Mouse (Mus musculus) inflammation-experienced regulatory T-cells, adult 6 months (primary cell): ENCODE data around the gene Cend1. TPM values are rescaled to one million over a fixed set of nuclear protein-coding genes. Genes with fewer than 3 reads are reported as not detected.

Experiments used
- ATAC-seq: one replicate; pipeline ENCODE4 v1.8.0; 2017
- polyA plus RNA-seq, 3 experiments: library from polyadenylated mRNA; unstranded; fragments of 100-300 nt; shearing (Covaris generic); gene quantifications; one replicate each; pipeline ENCODE4 v1.2.1; 2017

Cend1 gene
- polyA plus RNA-seq, 3 experiments from 2014 or later, result 1.7 TPM; not detected in 2

GRCm38 (mm10) chr7:141390326-141391259 lies 38.7 kb downstream of the Cend1 start:
- ATAC-seq, result no peak

GRCm38 (mm10) chr7:141388487-141389109 lies 40.7 kb downstream of the Cend1 start:
- no peak for ATAC-seq

- no peak for ATAC-seq
Observed at GRCm38 (mm10) chr7:141387807-141388486, 41.3 kb downstream of the Cend1 start.

GRCm38 (mm10) chr7:141381068-141381835 lies 48.0 kb downstream of the Cend1 start:
- ATAC-seq, result no peak

GRCm38 (mm10) chr7:141379584-141379983 lies 49.7 kb downstream of the Cend1 start:
- ATAC-seq, result no peak

Other genes with a start within 250 kb of the Cend1 start
- gene Hras, start 235.5 kb downstream of the Cend1 start, polyA plus RNA-seq, result 1 to 10 TPM; 1.5 to 6.2 (median 4.6) TPM
- 1 to 10 TPM; 1.3 to 2.2 (median 1.7) TPM for gene Lrrc56, start 235.3 kb downstream of the Cend1 start, polyA plus RNA-seq
- gene Lmntd2, start 215.4 kb downstream of the Cend1 start, polyA plus RNA-seq, result 10 to 100 TPM in 1 of 3 experiments, 1 to 10 TPM in 2; 4.6 to 11.3 (median 8.5) TPM
- 10 to 100 TPM in 2 of 3 experiments, 1 to 10 TPM in 1; 9.2 to 15.0 (median 13.7) TPM for gene Rassf7, start 213.6 kb downstream of the Cend1 start, polyA plus RNA-seq
- 10 to 100 TPM; 40.5 to 51.6 (median 46.7) TPM for gene Phrf1, start 200.7 kb downstream of the Cend1 start, polyA plus RNA-seq
- gene Irf7, start 163.0 kb downstream of the Cend1 start, polyA plus RNA-seq, result 100 to 1,000 TPM in 2 of 3 experiments, 10 to 100 TPM in 1; 95.5 to 112 (median 100) TPM
- not detected for gene Cdhr5, start 152.7 kb downstream of the Cend1 start, polyA plus RNA-seq
- not detected for gene Sct, start 150.4 kb downstream of the Cend1 start, polyA plus RNA-seq
- gene Drd4, start 137.5 kb downstream of the Cend1 start, polyA plus RNA-seq, result not detected
- 10 to 100 TPM; 17.6 to 37.9 (median 34.6) TPM for gene Deaf1, start 101.8 kb downstream of the Cend1 start, polyA plus RNA-seq
- 10 to 100 TPM; 27.1 to 41.1 (median 39.1) TPM for gene Tmem80, start 101.8 kb downstream of the Cend1 start, polyA plus RNA-seq
- not detected for gene Eps8l2, start 90.6 kb downstream of the Cend1 start, polyA plus RNA-seq
- gene Taldo1, start 37.3 kb downstream of the Cend1 start, polyA plus RNA-seq, result 100 to 1,000 TPM; 271 to 329 (median 303) TPM
- gene Gatd1, start 15.4 kb downstream of the Cend1 start, polyA plus RNA-seq, result 100 to 1,000 TPM in 1 of 3 experiments, 10 to 100 TPM in 2; 70.1 to 108 (median 91.4) TPM
- 10 to 100 TPM; 31.4 to 50.6 (median 32.0) TPM for gene Slc25a22, start 8.4 kb upstream of the Cend1 start, polyA plus RNA-seq
- gene Pidd1, start 14.5 kb upstream of the Cend1 start, polyA plus RNA-seq, result 10 to 100 TPM in 2 of 3 experiments, 1 to 10 TPM in 1; 5.8 to 11.5 (median 10.3) TPM
- gene Rplp2, start 17.9 kb upstream of the Cend1 start, polyA plus RNA-seq, result 1,000 to 10,000 TPM; 2,239 to 3,896 (median 3,389) TPM
- gene Pnpla2, start 25.7 kb upstream of the Cend1 start, polyA plus RNA-seq, result 10 to 100 TPM; 49.4 to 68.0 (median 63.9) TPM
- not detected for gene Cracr2b, start 31.6 kb upstream of the Cend1 start, polyA plus RNA-seq
- 1 to 10 TPM; 6.0 to 8.7 (median 8.5) TPM for gene Cd151, start 37.9 kb upstream of the Cend1 start, polyA plus RNA-seq
- gene Polr2l, start 45.6 kb upstream of the Cend1 start, polyA plus RNA-seq, result 10 to 100 TPM; 15.7 to 24.9 (median 19.9) TPM
- gene Tspan4, start 45.7 kb upstream of the Cend1 start, polyA plus RNA-seq, result 1 to 10 TPM; 1.8 to 3.0 (median 2.4) TPM
- gene Chid1, start 110.4 kb upstream of the Cend1 start, polyA plus RNA-seq, result 10 to 100 TPM; 13.2 to 23.6 (median 14.6) TPM
- 10 to 100 TPM; 12.5 to 16.5 (median 13.6) TPM for gene Ap2a2, start 132.7 kb upstream of the Cend1 start, polyA plus RNA-seq
- under 1 TPM; 0.31 to 0.64 (median 0.57) TPM for gene Muc6, start 225.8 kb upstream of the Cend1 start, polyA plus RNA-seq